ENCODE assay signal across 31 mouse cellular contexts in the genomic region with DNA sequence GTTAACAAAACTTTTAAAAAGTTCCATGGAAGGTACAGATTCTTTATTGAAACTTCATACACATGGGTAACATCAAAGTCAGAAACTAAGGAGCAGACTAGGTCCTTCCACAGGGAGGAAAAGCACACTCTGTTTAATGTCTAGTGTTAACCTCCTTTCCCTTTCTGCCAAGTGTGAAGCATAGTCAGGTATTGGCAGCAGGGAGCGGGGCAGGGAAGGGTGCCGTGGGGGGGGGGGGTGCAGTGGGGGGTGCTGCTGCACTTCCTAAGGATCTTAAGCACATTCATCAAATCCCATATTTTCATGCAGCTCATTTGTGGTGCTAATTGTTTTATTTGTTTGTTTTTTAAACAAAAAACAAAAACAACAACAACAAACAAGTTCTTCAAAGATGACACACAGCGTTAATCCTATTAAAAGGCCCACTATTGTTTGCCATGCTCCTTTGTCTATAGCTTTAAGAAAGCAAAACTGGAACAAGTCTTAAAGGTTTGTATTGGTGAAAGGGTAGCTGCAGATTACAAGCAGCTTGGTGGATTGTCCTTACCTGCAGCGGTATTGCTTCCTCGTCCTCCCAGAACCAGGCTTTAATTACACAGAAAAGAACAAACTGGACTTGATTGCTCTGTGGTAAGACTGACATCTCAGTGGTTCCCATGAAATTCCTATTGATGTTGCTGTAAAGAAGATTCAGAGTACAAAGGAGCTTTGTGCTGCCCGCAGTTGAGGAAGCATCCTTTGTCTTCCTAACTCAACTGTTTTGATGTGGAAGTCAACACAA.
DNase-seq lines count a peak whose midpoint lies in the region; ATAC-seq and TF ChIP-seq lines count a peak whose summit lies in the region.
"Had no signal": no experiment of that assay in that cellular context is flagged by ENCODE, and none has a peak within 500 bp of the region (broad histone marks: within the 10 kb centered on the region; RNA-seq: fewer than 3 reads in every experiment).

No protein-coding gene starts in this region.

- 18% methylated on average over 6 of the region's 6 CpGs for WGBS in midbrain, embryonic 10.5 days
- WGBS in midbrain, postnatal 0 days, result 24% methylated on average over 6 of the region's 6 CpGs
- WGBS in midbrain, embryonic 14.5 days, result 12% methylated on average over 6 of the region's 6 CpGs

- no peak overlapping the region for H3K9ac ChIP-seq in midbrain, postnatal 0 days (replicated peaks; ENCODE audit: low read length, poor library complexity, severe bottlenecking)
- no peak overlapping the region for H3K9ac ChIP-seq in midbrain, embryonic 14.5 days (replicated peaks; ENCODE audit: low read length)
- H3K9ac ChIP-seq: embryonic facial prominence, embryonic 12.5 days; embryonic facial prominence, embryonic 15.5 days; forebrain, postnatal 0 days; heart, embryonic 15.5 days; hindbrain, embryonic 12.5 days had no signal

- H3K4me2 ChIP-seq in midbrain, postnatal 0 days (ENCODE audit: low read depth, low read length, poor library complexity, severe bottlenecking), result no peak overlapping the region
- no peak overlapping the region for H3K4me2 ChIP-seq in midbrain, embryonic 14.5 days (ENCODE audit: low read length)
- H3K4me2 ChIP-seq: embryonic facial prominence, embryonic 12.5 days; embryonic facial prominence, embryonic 15.5 days; heart, embryonic 11.5 days; heart, embryonic 15.5 days; hindbrain, embryonic 12.5 days had no signal

- no peak overlapping the region for H3K4me3 ChIP-seq in midbrain, embryonic 10.5 days
- H3K4me3 ChIP-seq in midbrain, postnatal 0 days (ENCODE audit: low read depth, low read length), result no peak overlapping the region
- no peak overlapping the region for H3K4me3 ChIP-seq in midbrain, embryonic 14.5 days (replicated peaks; ENCODE audit: low read depth, low read length)
- H3K4me3 ChIP-seq: embryonic facial prominence, embryonic 12.5 days; embryonic facial prominence, embryonic 15.5 days; gastrocnemius, adult 2 months; heart, embryonic 15.5 days; hindbrain, embryonic 12.5 days had no signal

- ATAC-seq in midbrain, postnatal 0 days (ENCODE audit: low FRiP score), result no peak
- no peak for ATAC-seq in midbrain, embryonic 14.5 days (ENCODE audit: low FRiP score, low TSS enrichment)
- ATAC-seq: forebrain, embryonic 14.5 days; forebrain, postnatal 0 days; hindbrain, postnatal 0 days; inflammation-experienced regulatory T-cells, adult 6 months; intestine, embryonic 16.5 days had no signal

- no peaks in the 10 kb centered on the region for H3K36me3 ChIP-seq in midbrain, embryonic 10.5 days
- no peaks in the 10 kb centered on the region for H3K36me3 ChIP-seq in midbrain, postnatal 0 days (ENCODE audit: insufficient read depth, low read length)
- no peaks in the 10 kb centered on the region for H3K36me3 ChIP-seq in midbrain, embryonic 14.5 days (ENCODE audit: control insufficient read depth, insufficient read depth, low read length)
- H3K36me3 ChIP-seq: embryonic facial prominence, embryonic 12.5 days; embryonic facial prominence, embryonic 15.5 days; G1E; heart, embryonic 15.5 days; hindbrain, embryonic 12.5 days had no signal

- TF ChIP-seq CTCF in midbrain, postnatal 0 days (IDR thresholded peaks at IDR 0.05), result no peak

- peak; percentile 8 for DNase-seq in embryo, embryonic 9.5 days (ENCODE audit: extremely low spot score)
- no peak for DNase-seq in embryo, embryonic 11 days
- DNase-seq in midbrain, embryonic 10.5 days (ENCODE audit: low spot score), result no peak
- DNase-seq in midbrain, postnatal 0 days (ENCODE audit: low spot score), result no peak
- peak; percentile 61 for DNase-seq in retina, postnatal 1 day
- no peak for DNase-seq in retina, embryonic 14.5 days (ENCODE audit: low spot score)
- DNase-seq in midbrain, embryonic 14.5 days, result peak; percentile 12
- DNase-seq in left cerebral cortex, adult 8-10 months (ENCODE audit: low spot score in 2 of 2), result no peak
- DNase-seq: adrenal gland, adult 2 months; adrenal gland, postnatal 14 days; B cell, adult 2 months; cerebellum, adult 11-12 months; cerebellum, adult 9-10 months; cerebellum, postnatal 14 days; forebrain, postnatal 0 days; gastrocnemius, adult 2 months; gastrocnemius, postnatal 14 days; heart, adult 11 months; heart, postnatal 10 days; heart, postnatal 36 days had no signal

- H3K9me3 ChIP-seq in midbrain, embryonic 10.5 days (replicated peaks), result no peaks in the 10 kb centered on the region
- no peaks in the 10 kb centered on the region for H3K9me3 ChIP-seq in midbrain, postnatal 0 days (ENCODE audit: low read length)
- no peaks in the 10 kb centered on the region for H3K9me3 ChIP-seq in midbrain, embryonic 14.5 days (ENCODE audit: control insufficient read depth, low read length)
- H3K9me3 ChIP-seq: embryonic facial prominence, embryonic 12.5 days; embryonic facial prominence, embryonic 15.5 days; G1E; heart, embryonic 15.5 days; hindbrain, embryonic 12.5 days had no signal

- peak overlapping the region; percentile 64; the same call in 1 of the 2 replicates for H3K27ac ChIP-seq in midbrain, embryonic 10.5 days (replicated peaks)
- H3K27ac ChIP-seq in midbrain, postnatal 0 days (ENCODE audit: low read depth, low read length), result no peak overlapping the region
- no peak overlapping the region for H3K27ac ChIP-seq in midbrain, embryonic 14.5 days (replicated peaks; ENCODE audit: low read depth, low read length)
- H3K27ac ChIP-seq: embryonic facial prominence, embryonic 12.5 days; embryonic facial prominence, embryonic 15.5 days; gastrocnemius, adult 2 months; heart, embryonic 15.5 days; hindbrain, embryonic 12.5 days; hindbrain, postnatal 0 days had no signal

- peaks cover 11% of the 10 kb centered on the region for H3K4me1 ChIP-seq in midbrain, embryonic 10.5 days
- no peaks in the 10 kb centered on the region for H3K4me1 ChIP-seq in midbrain, postnatal 0 days (ENCODE audit: insufficient read depth, low read length)
- 0 out of 2 replicates have a peak, but pooled peaks cover 5% of the 10 kb centered on the region for H3K4me1 ChIP-seq in midbrain, embryonic 14.5 days (ENCODE audit: control insufficient read depth, insufficient read depth, low read length)
- H3K4me1 ChIP-seq: embryonic facial prominence, embryonic 12.5 days; embryonic facial prominence, embryonic 15.5 days; heart, embryonic 15.5 days; hindbrain, embryonic 12.5 days had no signal

- no peaks in the 10 kb centered on the region for H3K27me3 ChIP-seq in midbrain, embryonic 10.5 days (ENCODE audit: low read depth, poor library complexity, severe bottlenecking)
- no peaks in the 10 kb centered on the region for H3K27me3 ChIP-seq in midbrain, postnatal 0 days (ENCODE audit: insufficient read depth, low read length)
- H3K27me3 ChIP-seq in midbrain, embryonic 14.5 days (ENCODE audit: control insufficient read depth, insufficient read depth, low read length), result no peaks in the 10 kb centered on the region
- H3K27me3 ChIP-seq: CH12.LX; embryonic facial prominence, embryonic 12.5 days; embryonic facial prominence, embryonic 15.5 days; heart, embryonic 15.5 days; hindbrain, embryonic 12.5 days had no signal

Comparison
In these comparisons a context has a peak if more than half of its experiments do, and no peak if none do; other contexts are left out.
1. DNase-seq: peak in embryo, embryonic 9.5 days (single experiment), retina, postnatal 1 day (single experiment) and midbrain, embryonic 14.5 days (single experiment); none in embryo, embryonic 11 days (single experiment), midbrain, embryonic 10.5 days (single experiment), midbrain, postnatal 0 days (single experiment), retina, embryonic 14.5 days (single experiment) and left cerebral cortex, adult 8-10 months (0 of 2).